Mouse (Mus musculus) embryonic stem cell, embryonic (primary cell): ENCODE data around the gene Lgmn.

Experiments used
- CTCF ChIA-PET, 4 experiments: fragments of 300-600 bp in 2 of 4; fragments of 350-600 bp in 2 of 4; sonication (Branson Sonifier 250); formaldehyde crosslinking; loops; one replicate each; lab custom pipeline; 2022; ENCODE audit warnings: inconsistent platforms in 2 of 4; lab: Charles Lee
- POLR2A ChIA-PET, 4 experiments: fragments of 300-600 bp in 2 of 4; fragments of 350-600 bp in 2 of 4; sonication (Branson Sonifier 250); formaldehyde crosslinking; loops; one replicate each; lab custom pipeline; 2022; ENCODE audit warnings: antibody characterized with exemption in 4 of 4, inconsistent platforms in 1 of 4; lab: Charles Lee

Lgmn gene

GRCm38 (mm10) chr12:102439632-102440023, at the start of gene Lgmn:
Gene Lgmn, minus strand, starts transcription at chr12:102439813.
- ChIA-PET POLR2A (interaction anchor here (0.6 to 4.2 kb wide), 49 partner anchors 9 to 872 kb away, joined by 3 to 27 read pairs (median 4); partner anchors contain the start of genes Golga5 (in 3 of the 4), Trip11 (in 2 of the 4), Atxn3 (in 1 of the 4) and Cpsf2 (in 1 of the 4)), CTCF (interaction anchor here (0.8 to 3.0 kb wide), 18 partner anchors 9 to 565 kb away, joined by 3 to 10 read pairs (median 4); partner anchors contain the start of genes Golga5 (in 2 of the 4) and Itpk1 (in 1 of the 4))

DNA sequence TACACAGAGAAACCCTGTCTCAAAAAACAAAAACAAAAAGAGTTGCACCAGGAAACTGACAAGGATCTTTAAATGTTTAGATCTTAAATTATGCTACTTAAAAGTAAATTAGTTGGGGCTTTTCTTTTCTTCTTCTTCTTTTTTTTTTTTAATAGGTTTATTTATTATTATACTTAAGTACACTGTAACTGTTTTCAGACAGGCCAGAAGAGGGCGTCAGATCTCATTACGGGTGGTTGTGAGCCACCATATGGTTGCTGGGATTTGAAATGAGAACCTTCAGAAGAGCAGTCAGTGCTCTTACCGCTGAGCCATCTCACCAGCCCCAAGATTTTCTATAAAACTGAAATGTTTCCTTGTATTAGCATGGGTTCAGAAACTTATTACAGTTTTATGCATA, 45.3 kb upstream of the Lgmn start:
- CTCF ChIA-PET = interaction anchor here in 2 of 4 experiments (1.0 to 1.5 kb wide), 4 partner anchors 15 to 245 kb away, joined by 3 to 6 read pairs (median 3); no protein-coding TSS in a partner anchor
- POLR2A ChIA-PET = interaction anchor here in 1 of 4 experiments (2.2 kb wide), 1 partner anchor 15 kb away, joined by 4 read pairs; no protein-coding TSS in a partner anchor

DNA sequence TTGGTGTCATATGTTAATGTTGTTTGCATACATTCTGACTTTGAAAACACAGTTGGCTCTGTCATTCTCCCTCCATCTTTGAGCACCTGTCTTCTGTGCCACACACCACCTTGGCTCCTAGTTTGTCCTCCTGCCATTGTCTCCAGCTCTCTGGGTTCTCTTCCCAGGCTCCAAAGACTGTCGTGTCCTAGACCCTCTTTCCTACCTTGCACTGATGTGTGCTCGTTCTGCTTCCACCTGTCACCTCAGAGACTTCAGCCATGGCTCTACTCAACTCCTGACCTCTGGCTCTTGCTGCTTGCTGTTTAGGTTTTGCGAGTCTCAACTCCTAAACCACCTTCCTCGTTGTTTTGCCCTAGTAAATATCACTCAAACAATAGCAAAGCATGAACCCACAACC, 40.9 kb upstream of the Lgmn start:
- CTCF ChIA-PET = no interaction called here

GRCm38 (mm10) chr12:102474411-102474810, 34.8 kb upstream of the Lgmn start:
- POLR2A ChIA-PET = no interaction called here
- CTCF ChIA-PET = no interaction called here

More for the DNA sequence above, 40.9 kb upstream of the Lgmn start:
- POLR2A ChIA-PET = interaction anchor here in 1 of 4 experiments (0.6 kb wide), 1 partner anchor 24 kb away, joined by 3 read pairs; no protein-coding TSS in a partner anchor

DNA sequence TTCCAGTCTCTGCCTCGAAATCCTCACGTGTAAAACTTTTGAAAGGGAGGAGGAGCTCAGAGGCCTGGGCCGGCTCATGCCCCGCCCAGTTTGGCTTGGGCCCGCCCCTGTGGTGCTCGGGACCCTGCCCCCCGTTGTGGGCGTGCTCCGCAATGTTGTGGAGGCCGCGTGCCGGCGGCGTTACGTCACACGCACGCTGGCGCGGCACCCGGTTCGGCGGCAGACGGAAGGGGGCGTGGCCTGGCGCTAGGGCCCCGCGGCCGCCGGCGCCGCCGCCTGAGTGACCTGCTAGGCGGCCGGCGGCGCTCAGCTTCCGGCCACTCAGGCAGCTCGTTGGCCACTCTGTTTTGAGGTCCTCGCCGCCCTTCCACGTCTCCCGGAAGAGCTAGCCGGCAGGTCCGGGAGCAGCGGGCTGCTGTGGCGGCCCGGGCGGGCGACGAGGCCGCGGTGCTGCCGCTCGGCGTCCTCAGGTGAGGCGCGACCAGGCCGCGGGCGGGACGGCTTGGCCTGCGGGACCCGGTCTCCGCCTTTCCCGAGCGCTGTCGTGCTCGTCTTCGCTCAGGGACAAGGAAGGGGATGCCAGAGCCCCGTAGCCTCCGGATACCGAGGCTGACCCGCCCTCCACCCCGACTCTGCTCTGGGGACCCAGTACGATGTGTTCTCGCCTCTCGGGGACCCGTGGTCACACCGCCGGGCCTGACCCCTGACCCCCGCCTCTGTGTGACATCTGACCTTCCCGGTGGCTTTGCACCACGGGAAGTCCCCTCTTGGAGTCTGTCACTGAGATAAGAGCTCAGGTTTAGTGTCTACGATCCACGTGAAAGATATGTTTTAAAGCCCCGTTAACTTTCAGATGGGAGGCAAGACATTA, 29.5 kb upstream of the Lgmn start, which contains the start of gene Golga5:
TSS of gene Golga5 (plus strand) at position 242 of the 871 bp plus-strand sequence.
- ChIA-PET POLR2A (interaction anchor here (0.6 to 2.7 kb wide), 64 partner anchors 10 to 1063 kb away, joined by 3 to 27 read pairs (median 4); partner anchors contain the start of genes Lgmn (in 3 of the 4), Moap1 (in 3 of the 4), Tmem251 (in 3 of the 4) and Gm28051 (in 2 of the 4)), CTCF (interaction anchor here (0.5 to 2.0 kb wide), 30 partner anchors 11 to 1802 kb away, joined by 3 to 11 read pairs (median 4); partner anchors contain the start of genes Lgmn (in 2 of the 4), Gm28051 (in 1 of the 4), Gon7 (in 1 of the 4) and Itpk1 (in 1 of the 4))

DNA sequence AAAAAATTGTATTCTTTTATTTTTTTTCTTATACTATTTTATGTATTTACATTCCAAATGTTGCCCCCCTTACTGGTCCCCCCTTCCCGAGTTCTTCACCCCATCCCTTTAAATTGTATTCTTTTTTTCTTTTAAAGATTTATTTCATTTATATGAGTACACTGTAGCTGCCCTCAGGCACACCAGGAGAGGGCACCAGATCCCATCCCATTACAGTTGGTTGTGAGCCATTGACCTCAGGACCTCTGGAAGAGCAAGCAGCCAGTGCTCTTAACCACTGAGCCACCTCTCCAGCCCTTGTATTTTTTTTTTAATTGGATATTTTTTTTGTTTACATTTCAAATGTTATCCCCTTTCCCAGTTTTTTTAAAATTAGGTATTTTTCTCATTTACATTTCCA, 28.5 kb upstream of the Lgmn start:
- ChIA-PET POLR2A (interaction anchor here (0.6 to 2.7 kb wide), 44 partner anchors 11 to 1322 kb away, joined by 3 to 27 read pairs (median 4); partner anchors contain the start of genes Lgmn (in 3 of the 4), Gm28051 (in 2 of the 4), Gon7 (in 2 of the 4) and Ubr7 (in 2 of the 4)), CTCF (interaction anchor here (0.5 to 2.0 kb wide), 19 partner anchors 10 to 1600 kb away, joined by 3 to 10 read pairs (median 4); partner anchors contain the start of genes Lgmn (in 2 of the 4), Itpk1 (in 1 of the 4), Moap1 (in 1 of the 4) and Tmem251 (in 1 of the 4))

- CTCF ChIA-PET = interaction anchor here in 3 of 4 experiments (0.5 to 6.0 kb wide), 8 partner anchors 22 to 316 kb away, joined by 3 to 74 read pairs (median 4); partner anchors contain the start of gene Lgmn (in 1 of the 3)
- POLR2A ChIA-PET = interaction anchor here in 1 of 4 experiments (0.8 to 1.5 kb wide), 3 partner anchors 26 to 74 kb away, joined by 3 to 4 read pairs (median 3); no protein-coding TSS in a partner anchor
These were observed 25.0 kb upstream of the Lgmn start for GRCm38 (mm10) chr12:102464650-102465049.

GRCm38 (mm10) chr12:102461177-102461576, 21.6 kb upstream of the Lgmn start:
- POLR2A ChIA-PET = interaction anchor here (0.7 to 2.8 kb wide), 10 partner anchors 69 to 333 kb away, joined by 3 to 14 read pairs (median 4); partner anchors contain the start of genes Moap1 (in 1 of the 4) and Tmem251 (in 1 of the 4)
- CTCF ChIA-PET = interaction anchor here (0.6 to 6.0 kb wide), 44 partner anchors 10 to 1058 kb away, joined by 3 to 74 read pairs (median 4); partner anchors contain the start of gene Lgmn (in 2 of the 4)

DNA sequence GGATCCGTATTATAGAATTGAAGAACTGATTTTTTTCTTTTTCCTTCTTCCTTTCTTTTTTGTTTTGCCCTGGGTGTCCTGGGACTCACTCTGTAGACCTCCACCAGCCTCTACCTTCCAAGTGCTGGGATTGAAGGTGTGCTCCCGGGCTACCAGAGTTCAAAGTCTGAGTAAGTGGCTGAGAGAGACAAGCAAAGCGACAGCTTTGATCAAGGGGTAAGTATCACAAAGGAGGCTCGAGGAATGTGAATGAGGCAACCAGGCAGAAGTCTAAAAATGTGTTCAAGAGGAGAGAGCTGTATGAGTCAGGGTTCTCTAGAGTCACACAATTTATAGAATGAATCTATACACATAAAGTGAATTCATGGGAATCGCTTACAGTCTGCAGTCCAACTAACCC, 20.4 kb upstream of the Lgmn start:
- CTCF ChIA-PET = interaction anchor here (0.9 to 6.0 kb wide), 6 partner anchors 59 to 278 kb away, joined by 3 to 74 read pairs (median 12); no protein-coding TSS in a partner anchor
- POLR2A ChIA-PET = interaction anchor here in 2 of 4 experiments (1.4 to 2.8 kb wide), 2 partner anchors 10 to 69 kb away, joined by 4 to 14 read pairs; no protein-coding TSS in a partner anchor

DNA sequence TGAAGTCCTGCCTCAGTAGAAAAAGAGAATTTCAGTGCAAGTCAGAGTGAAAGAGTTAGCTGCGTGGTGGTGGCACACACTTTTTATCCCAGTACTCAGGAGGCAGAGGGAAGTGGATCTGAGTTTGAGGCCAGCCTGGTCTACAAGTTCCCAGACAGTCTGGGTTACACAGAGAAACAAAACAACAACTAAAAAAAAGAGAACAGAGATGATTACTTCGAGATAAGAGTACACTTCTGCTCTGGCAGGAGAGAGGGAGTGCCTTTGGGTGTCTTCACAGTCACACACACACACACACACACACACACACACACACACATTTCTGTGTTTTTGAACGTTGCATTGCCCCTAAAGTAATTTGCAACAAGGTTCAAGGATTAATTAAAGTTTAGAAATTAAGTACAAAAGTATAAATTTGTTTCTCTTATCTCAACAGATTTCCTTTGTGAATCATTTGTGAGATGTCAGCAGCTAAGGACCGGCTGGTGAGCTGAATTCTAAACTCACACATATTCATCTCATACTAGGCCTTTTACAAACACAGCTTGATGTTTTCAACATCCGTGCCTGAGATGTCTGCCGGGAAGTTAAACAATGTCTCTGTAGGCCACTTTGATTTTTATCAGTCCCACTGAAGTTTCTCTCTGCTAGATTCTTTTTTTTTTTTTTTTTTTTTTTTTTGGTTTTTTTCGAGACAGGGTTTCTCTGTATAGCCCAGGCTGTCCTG, 17.0 kb upstream of the Lgmn start:
- ChIA-PET POLR2A (interaction anchor here in 1 of 4 experiments (0.6 to 0.7 kb wide), 3 partner anchors 10 to 1966 kb away, joined by 3 to 5 read pairs (median 3); no protein-coding TSS in a partner anchor), CTCF (no interaction called here)

DNA sequence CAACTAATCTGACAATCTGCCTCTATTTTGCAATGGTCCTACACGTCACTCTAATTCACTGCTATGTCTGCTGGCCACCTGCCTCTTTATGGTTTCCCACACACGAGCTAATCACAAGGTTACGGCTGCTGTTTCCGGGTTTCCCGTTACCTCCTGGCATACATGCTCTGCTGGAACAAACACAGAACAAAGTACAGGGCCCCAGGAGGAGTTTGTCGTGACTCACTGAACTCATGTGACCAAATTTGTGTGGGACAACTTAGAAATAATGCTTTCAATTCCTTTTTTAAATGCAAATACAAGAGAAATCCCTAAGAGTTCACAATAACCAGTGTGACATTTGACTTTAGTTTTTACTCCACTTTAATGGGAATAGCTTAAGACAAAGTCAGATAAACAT, 14.0 kb upstream of the Lgmn start:
- ChIA-PET POLR2A (interaction anchor here in 3 of 4 experiments (0.6 to 2.0 kb wide), 5 partner anchors 10 to 526 kb away, joined by 3 to 7 read pairs (median 4); partner anchors contain the start of gene Lgmn (in 2 of the 3)), CTCF (interaction anchor here in 2 of 4 experiments (0.7 kb wide), 2 partner anchors 180 to 306 kb away, joined by 3 to 8 read pairs; no protein-coding TSS in a partner anchor)

- POLR2A ChIA-PET = interaction anchor here (0.6 to 3.4 kb wide), 7 partner anchors 11 to 50 kb away, joined by 3 to 20 read pairs (median 4); partner anchors contain the start of genes Golga5 (in 3 of the 4) and Lgmn (in 2 of the 4)
- CTCF ChIA-PET = interaction anchor here in 3 of 4 experiments (1.2 to 1.8 kb wide), 3 partner anchors 10 kb away, joined by 4 to 7 read pairs (median 6); no protein-coding TSS in a partner anchor
These were observed 11.7 kb upstream of the Lgmn start for GRCm38 (mm10) chr12:102451126-102451851.

GRCm38 (mm10) chr12:102450437-102450836, 10.8 kb upstream of the Lgmn start:
- CTCF ChIA-PET = interaction anchor here in 3 of 4 experiments (1.2 to 1.8 kb wide), 3 partner anchors 11 kb away, joined by 4 to 7 read pairs (median 6); no protein-coding TSS in a partner anchor
- POLR2A ChIA-PET = interaction anchor here in 2 of 4 experiments (1.0 to 3.4 kb wide), 5 partner anchors 10 to 25 kb away, joined by 3 to 20 read pairs (median 12); partner anchors contain the start of genes Golga5 (in 2 of the 2) and Lgmn (in 2 of the 2)

GRCm38 (mm10) chr12:102445436-102445835, 5.8 kb upstream of the Lgmn start:
- CTCF ChIA-PET = interaction anchor here in 1 of 4 experiments (0.6 kb wide), 1 partner anchor 9 kb away, joined by 3 read pairs; no protein-coding TSS in a partner anchor
- POLR2A ChIA-PET = interaction anchor here in 1 of 4 experiments (0.7 kb wide), 1 partner anchor 12 kb away, joined by 3 read pairs; no protein-coding TSS in a partner anchor

DNA sequence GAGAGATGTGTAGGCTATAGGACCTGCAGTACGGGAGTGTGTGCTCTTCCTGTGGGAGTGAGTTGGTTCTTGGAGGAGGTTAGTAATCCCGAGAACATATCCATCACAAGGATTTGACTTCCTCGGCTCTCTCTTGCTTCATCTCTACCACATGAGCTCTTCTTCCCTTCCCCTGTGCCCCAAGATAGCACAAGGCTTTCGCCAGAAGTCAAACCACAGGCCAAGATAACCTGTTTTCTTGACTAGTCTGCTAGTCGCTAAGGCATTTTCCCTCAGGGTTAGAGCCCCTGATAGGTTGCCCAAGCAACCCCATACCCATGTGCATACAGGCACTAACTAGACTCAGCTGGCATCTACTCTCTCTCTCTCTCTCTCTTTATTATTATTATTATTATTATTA, 4.1 kb upstream of the Lgmn start:
- CTCF ChIA-PET = no interaction called here
- POLR2A ChIA-PET = interaction anchor here in 1 of 4 experiments (1.0 kb wide), 1 partner anchor 27 kb away, joined by 3 read pairs; no protein-coding TSS in a partner anchor
